Mouse (Mus musculus): ENCODE data around the gene Lsm11.

- TF ChIP-seq CTCF (IDR thresholded peaks at IDR 0.05; ENCODE audit: low read depth) (no peak), EP300 (optimal IDR thresholded peaks at IDR 0.05) (no peak)
These were observed 44.3 kb downstream of the Lsm11 start for GRCm38 (mm10) chr11:45900233-45901015.
